Mouse (Mus musculus): ENCODE measurements at regions not wholly inside any gene's neighbourhood (a gene's known extent, or its start where the extent isn't known, plus 50 kb on each side); places are given as distances from the start of the nearest gene placed in this dataset.

DNA sequence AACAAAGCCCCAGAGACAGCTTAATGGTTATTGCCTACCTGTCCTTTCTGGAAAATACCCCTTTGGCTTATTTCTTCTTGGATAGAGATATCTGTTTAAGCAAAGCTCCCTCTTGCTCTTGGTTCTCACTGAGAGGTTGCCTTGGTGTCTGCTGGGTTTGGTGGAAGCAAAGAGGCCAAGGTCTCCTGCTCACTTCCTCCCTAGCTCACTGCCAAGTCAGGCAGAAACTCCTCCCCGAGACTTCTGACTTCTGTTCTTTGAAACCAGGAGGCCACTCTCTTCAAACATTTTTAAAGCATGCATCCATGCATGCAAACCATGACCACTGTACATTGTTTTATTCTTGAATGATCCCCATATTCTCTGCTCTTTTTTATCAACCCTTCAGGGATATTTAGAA is 354.6 kb downstream of the Ankrd50 start:
- no peak for DNase-seq (ENCODE audit: low spot score)

DNA sequence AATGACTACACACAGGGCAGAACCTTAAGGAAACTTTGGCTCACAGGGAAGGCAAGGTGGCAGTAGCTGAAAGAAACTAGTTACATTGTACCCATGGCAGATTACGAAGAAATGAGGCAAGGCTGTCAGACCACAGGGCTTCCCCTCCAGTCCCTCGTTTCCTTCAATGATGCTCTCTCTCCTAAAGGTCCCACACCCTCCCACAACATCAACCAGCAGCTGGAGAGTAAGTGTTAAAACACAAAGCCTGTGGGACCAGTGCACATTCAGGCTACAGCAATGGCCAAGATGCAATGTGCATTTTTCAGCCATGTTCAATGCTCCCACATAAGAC is 355.5 kb downstream of the Ankrd50 start:
- DNase-seq (ENCODE audit: low spot score), result no peak

GRCm38 (mm10) chr3:38128486-38129166 is 356.0 kb downstream of the Ankrd50 start:
- no peak for DNase-seq (ENCODE audit: low spot score)

GRCm38 (mm10) chr3:38116071-38116787 is 368.4 kb downstream of the Ankrd50 start:
- DNase-seq (ENCODE audit: low spot score), result no peak

DNA sequence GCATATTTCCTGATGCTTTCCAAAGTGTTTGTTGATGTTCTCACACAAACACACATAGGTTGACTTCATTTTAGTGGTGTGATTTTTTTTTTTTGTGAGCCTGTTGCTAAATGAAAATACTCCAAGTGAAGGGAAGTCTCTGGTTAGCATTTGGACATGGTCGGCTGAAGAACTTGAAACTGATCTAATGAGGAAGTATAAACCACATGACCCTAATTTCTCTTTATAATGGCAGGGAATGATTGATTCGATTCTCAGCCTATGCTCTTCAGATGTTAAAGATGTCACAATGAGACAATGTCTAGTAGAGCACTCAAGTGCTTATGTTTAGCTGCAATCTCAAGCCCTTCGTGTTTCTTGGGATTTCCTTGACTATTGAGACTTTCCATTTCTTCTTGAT is 372.1 kb downstream of the Ankrd50 start:
- DNase-seq (ENCODE audit: low spot score), result no peak

DNA sequence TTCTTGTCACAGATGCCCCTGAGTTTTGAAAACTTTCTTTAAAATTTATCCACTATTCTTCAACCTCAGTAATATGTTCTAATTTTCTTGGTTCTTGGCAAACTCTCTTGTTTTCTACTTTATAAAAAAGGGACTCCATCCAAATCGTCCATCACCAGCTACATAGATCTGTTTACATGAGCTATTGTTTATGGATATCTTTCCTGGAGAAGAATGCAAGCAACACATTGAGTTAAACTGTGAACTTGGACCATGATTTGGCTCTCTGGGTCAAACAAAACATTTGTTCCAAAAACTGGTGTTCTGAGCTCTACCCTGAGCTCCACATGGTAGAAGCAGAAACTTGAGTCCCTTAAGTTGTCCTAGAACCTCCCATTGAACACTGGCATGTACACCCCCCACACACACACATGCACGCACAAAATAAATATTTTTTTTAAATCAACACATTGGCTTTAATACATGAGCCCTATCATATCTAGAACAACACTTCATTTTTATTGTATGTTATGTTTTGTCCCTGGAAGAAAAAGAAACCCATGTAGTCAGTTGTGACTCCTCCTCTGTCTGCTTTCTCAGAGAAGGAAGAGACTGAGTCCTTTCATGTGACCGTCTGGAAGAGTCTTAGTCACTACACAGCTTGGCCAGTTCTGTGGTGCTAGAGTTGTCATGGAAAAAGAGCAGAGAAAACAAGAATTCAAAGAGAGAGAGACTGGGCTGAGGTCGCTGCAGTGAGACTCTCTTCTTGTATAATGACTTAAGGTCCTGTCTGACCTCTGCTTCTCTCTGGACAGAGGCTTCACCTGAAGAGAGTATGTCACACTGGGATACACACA is 379.4 kb downstream of the Ankrd50 start:
- DNase-seq (ENCODE audit: low spot score), result no peak

DNA sequence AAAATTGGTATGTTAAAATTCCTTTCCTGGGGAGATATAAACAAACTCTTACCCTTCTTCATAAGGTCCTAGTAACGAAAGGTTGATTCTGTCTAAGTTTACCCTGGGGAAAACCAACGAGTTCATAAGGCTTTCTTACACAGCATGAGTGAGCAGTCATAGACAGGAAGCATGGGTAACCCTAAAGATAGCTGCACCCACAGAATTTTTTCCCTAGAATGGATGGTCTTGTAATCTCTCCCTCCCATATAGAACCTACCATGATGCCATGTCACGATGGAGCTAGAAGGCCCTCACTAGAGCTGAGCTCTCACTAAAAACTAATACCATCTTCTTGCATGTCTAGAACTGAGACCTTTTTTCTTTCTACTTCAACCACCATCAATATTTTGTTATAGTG is 380.1 kb upstream of the Gm5148 start:
- DNase-seq (ENCODE audit: low spot score), result no peak

- DNase-seq (ENCODE audit: low spot score), result no peak
Measured at GRCm38 (mm10) chr3:38102985-38103384, 378.7 kb upstream of the Gm5148 start.

DNA sequence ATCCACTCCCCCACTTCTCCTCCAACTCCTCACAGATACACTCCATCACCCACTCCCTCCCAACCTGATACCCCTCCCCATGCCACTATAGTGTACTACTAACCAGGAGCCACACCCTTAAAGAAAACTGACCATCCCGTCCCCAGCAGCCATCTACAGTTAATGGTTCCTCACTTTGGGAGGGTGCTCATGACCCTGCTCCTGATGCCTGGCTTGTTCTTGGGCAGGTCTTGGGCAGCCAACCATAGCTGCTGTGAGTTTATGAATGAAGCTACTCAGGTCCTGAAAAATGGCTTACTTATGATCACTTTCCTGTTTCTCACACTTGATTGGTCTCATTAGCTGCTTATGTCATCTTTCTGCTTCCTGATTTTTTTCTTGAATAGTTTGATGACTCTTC is 377.9 kb upstream of the Gm5148 start:
- no peak for DNase-seq (ENCODE audit: low spot score)

DNA sequence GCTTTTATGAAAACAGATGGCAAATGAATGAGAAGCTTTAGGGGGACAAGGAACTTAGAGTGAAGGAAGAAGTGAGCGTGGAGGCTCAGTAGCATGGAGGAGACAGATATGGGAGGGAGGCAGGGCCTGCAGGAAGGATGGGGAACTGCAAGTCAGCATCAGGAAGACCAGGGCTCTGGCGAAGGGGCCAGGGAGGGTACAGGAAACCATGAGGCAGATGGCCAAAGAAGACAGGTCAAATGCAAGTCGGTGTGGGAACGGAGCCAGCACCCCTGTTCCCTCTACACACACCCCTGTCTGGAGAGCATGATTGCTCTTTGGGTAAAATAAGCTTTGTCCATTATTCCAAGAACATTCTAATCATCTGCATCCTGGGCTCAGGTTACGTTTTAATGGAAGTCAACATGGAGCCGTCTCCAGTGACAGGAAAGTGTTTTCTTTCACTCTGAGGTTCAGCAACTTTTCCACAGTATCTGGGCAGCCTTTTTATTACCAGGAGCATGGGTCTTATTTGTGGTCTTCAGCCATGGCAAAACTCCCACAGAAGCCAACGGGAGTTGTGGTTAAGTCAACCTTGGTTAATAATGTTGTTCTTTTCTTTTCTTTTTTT is 370.2 kb upstream of the Gm5148 start:
- no peak for DNase-seq (ENCODE audit: low spot score)

DNA sequence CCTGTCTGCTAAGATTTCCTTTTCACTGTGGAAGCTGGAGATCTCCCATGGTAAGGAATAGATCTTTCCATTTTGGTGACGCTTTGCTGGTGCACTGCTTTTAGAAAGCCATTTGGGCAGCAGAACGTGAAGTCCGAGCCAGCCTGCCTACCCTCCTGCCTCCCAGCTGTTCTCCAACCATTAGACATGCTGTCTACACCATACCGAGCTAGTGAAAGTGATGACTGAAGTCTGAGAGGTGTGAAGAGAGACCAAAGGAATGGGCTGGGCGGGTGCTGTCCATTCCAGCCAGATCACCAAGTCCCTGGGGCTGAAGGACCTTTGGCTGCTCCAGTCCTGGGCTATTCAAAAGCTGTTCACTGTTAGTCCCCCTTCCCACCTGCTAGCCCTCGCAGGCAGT is 360.3 kb upstream of the Gm5148 start:
- DNase-seq (ENCODE audit: low spot score), result no peak

- no peak for DNase-seq (ENCODE audit: low spot score)
Measured at GRCm38 (mm10) chr3:38082386-38082785, 358.1 kb upstream of the Gm5148 start.

- DNase-seq (ENCODE audit: low spot score), result no peak
Measured at GRCm38 (mm10) chr3:38076835-38077234, 352.5 kb upstream of the Gm5148 start.

GRCm38 (mm10) chr3:38073946-38074345 is 349.7 kb upstream of the Gm5148 start:
- DNase-seq (ENCODE audit: low spot score), result no peak

GRCm38 (mm10) chr3:38055627-38056026 is 331.3 kb upstream of the Gm5148 start:
- DNase-seq (ENCODE audit: low spot score), result no peak

DNA sequence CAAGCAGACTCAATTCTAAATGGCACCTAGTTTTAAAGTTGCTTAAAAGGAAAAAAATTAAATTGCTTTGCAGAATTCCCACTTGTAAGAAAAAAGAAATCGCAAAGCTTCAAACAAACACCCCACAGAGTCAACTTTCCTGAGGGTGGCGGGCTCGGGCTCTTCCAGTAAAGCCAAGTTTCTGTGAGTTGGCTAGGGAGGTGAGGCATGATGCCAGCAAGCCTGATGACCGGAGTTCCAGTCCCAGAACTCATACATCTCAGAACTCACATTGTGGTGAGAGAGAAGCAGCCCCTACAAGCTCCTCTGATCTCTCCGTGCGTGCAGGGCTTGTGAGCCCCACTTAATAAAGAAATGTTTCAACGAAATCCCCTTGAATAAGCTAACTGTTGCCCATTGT is 328.7 kb upstream of the Gm5148 start:
- no peak for DNase-seq (ENCODE audit: low spot score)

DNA sequence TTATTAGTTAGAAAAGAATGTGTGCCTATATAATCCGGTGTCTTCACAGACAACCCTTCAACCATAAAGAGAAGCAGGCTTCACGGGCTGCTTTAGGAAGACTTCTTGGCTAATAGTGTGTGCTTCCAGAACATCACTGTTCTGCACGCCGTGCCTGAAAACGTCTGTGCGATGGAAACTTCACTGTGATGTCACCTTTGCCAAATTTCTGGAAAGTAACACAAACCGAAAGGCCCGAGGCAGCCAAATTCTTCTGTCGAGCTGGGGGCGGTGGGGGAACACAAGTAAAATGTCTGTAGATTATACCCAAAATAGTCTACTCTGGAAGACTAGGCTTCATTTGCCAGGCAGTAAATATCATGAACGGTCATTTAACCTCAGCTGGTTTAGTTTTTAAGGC is 327.5 kb upstream of the Gm5148 start:
- DNase-seq (ENCODE audit: low spot score), result no peak

DNA sequence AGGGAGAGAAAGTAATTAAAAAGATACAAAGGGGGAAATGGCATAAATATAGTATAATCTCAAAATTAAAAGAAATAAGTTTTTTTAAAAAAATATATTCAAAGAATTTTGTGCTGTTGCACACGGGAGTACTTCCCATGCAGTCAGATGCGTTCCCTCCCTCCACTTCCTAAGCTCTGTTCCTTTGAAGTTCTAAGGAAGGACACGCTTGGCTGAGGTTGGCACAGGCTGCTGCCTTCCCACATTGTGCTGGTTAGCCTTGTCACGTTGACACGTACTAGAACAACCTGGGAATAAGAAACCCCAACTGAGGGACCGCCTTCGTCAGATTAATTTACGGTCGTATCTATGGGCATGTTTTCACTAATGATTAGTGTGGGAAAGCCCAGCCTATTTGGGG is 326.6 kb upstream of the Gm5148 start:
- DNase-seq (ENCODE audit: low spot score), result no peak

DNA sequence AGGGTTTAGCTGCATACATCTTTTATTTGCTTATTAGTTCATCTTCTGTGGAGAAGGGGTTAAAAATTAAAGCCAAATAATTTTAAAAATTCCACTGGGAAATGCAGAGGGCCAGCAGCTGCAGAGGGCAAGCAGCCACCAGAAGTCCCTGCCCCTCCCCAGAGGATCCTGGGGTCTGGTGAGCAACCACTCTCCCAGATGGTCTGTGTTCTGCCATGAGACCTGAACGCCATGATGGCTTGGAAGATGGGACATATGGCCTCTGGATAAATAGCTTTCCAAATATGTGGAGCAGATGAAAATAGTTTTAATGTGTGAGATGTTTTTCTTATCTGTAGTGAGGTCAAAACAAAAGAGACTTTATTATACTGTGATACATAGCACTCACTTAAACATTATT is 326.1 kb upstream of the Gm5148 start:
- DNase-seq (ENCODE audit: low spot score), result no peak

DNA sequence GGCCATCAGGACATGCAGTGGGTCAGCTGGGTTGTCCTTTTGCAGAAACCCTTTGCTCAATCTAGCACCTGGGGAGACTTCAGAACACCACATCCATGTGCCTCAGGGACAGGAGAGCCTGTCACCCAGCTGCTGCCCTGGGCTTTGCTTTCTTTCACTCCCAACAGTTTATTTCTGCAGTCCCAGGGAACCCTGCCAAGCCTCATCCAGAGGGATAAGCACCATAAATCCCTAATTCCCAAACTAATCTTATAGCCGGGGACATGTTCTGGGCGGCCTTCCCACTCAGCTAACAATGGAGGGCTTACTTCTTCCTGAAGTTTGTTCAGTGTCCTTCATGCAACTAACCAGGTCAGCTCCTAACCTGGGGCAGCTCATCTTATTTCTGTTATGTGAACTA is 325.0 kb upstream of the Gm5148 start:
- no peak for DNase-seq (ENCODE audit: low spot score)

- no peak for DNase-seq (ENCODE audit: low spot score)
Measured at GRCm38 (mm10) chr3:38047445-38047844, 323.2 kb upstream of the Gm5148 start.

DNA sequence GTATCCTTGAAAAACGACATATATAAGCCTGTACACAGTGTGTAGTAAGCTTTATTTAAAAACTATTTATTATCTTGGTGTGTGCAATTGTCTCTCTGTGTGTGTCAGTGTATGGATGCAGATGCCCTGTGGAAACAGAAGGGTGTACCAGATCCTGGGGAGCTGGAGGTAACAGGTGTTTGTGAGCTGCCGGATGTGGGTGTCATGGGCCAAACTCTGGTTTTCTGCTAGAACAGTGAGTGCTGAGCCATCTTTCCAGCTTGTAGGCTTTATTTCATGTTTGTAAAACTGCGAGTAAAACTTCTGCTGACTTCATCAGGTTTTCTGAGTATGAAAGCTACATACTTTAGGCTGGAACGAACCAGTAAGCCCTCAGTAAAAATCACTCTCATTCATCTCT is 322.3 kb upstream of the Gm5148 start:
- no peak for DNase-seq (ENCODE audit: low spot score)

DNA sequence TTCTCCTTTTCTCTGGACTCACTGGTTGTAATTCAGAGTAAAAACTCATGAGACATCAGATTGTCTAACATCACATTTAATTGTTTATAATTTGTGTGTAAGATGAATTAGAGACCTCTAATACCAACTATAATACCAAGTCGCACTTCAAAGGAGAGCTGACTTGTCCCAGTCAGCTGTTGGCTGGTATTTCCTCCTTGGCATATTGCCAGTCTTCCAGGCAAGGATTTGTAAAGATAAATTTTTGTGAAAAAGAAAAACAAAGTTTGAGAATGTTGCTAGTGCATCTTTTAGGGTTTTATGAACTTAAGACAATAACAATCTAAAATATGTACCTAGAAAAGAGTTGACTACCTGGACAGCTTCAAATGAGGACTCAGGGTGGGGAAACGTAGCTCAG is 321.7 kb upstream of the Gm5148 start:
- no peak for DNase-seq (ENCODE audit: low spot score)
